Mouse (Mus musculus) lung, adult 2 months (tissue): ENCODE measurements at regions not wholly inside any gene's neighbourhood (a gene's known extent, or its start where the extent isn't known, plus 50 kb on each side); places are given as distances from the start of the nearest gene placed in this dataset.

Experiments
- DNase-seq: peaks from one replicate; pipeline ENCODE4 v3.0.0; 2022
- H3K4me1 ChIP-seq: fragments of 200-500 bp; 2 replicates; pipeline ENCODE4 v1.6.1; 2011; ENCODE audit warnings: low read length; ENCODE audit not compliant: control insufficient read depth, insufficient read depth
- H3K4me3 ChIP-seq: fragments of 200-500 bp; replicated peaks from 2 replicates; pipeline ENCODE3; 2011; ENCODE audit warnings: low read depth, mild to moderate bottlenecking, control low read depth, low read length; ENCODE audit errors: extremely low read depth
- CTCF ChIP-seq: fragments of 200-500 bp; IDR thresholded peaks from 2 replicates; pipeline ENCODE4 v1.5.1; 2011; ENCODE audit warnings: mild to moderate bottlenecking, low read length, control low read depth; ENCODE audit not compliant: insufficient read depth
- POLR2A ChIP-seq: fragments of 200-500 bp; IDR thresholded peaks from 2 replicates; pipeline ENCODE4 v1.6.1; 2011; ENCODE audit warnings: low read depth, mild to moderate bottlenecking, control low read depth, low read length, borderline replicate concordance; ENCODE audit errors: extremely low read depth
- WGBS: fragments of 180-500 bp; shearing (Covaris S2); methylation state at CpG from one replicate; pipeline ENCODE4 v1.1.7; 2018; 5-methylcytosine and 5-hydroxymethylcytosine counted together

DNA sequence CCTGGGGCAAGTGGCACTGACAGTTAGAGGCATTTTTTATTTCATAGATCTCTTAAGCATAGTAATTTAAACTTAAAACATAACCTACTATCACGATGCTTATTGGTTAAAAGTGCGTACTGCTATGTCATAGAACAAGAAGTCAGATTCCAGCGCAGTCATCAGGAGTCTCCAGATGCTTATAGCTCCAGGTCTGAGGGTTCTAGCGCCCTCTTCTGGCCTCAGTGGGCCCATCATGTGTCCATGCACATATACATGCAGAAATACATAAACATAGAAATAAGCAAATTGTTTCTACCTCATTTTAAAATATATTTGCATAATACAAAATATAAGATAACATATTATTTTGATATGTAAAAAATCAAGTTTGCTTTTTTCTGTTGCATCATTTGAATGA, 1002.8 kb upstream of the Adgrl2 start:
- H3K4me3 ChIP-seq, result no peak overlapping the region
- no peaks in the 10 kb centered on the region for H3K4me1 ChIP-seq
- 56% methylated on average over 4 of the region's 4 CpGs for WGBS

DNA sequence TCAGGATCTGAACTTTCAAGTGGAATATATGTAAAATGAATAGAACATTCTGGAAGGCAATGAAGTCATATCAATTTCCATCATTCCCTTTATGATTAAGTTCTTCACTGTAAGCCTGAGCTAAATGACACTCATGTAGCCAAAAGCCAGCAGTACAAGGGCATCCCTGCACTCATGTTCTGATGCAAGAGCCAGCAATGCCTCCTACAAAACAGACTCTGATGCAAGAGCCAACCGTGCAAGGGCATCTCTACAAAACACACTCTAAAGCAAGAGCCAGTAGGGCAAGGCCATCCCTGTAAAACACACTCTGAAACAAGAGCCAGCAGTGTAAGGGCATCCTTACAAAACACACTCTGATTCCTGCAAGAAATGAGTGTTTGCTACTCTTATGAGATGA, 997.4 kb upstream of the Adgrl2 start:
- 56% methylated on average over 1 of the region's 1 CpGs for WGBS
- TF ChIP-seq CTCF (no peak), POLR2A (no peak)
- DNase-seq, result no peak

More for the DNA sequence above, 1002.8 kb upstream of the Adgrl2 start:
- no peak for DNase-seq
- TF ChIP-seq CTCF (0 out of 2 replicates have a peak, but pooled peaks have one; percentile 3), POLR2A (no peak)

DNA sequence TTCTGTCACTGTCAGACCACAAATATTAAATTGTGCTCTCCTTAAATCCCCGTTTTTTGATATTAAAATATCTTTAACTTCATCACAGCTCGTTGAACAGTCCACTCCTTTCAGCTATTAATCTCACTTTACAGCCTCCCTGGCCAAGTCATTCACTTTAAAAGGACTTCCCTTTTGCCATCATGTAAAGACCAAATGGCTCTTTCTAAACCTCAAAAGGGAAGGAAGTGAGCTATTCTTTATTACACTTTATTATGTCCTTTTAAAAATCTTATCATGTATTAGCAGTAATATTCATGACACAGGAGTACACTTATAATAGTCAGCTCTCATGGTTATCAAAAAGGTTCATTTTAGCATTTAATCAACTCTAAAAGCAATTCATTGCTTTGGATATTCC, 966.6 kb upstream of the Adgrl2 start:
- H3K4me3 ChIP-seq, result no peak overlapping the region
- no peak for TF ChIP-seq POLR2A
- DNase-seq, result no peak
- 18% methylated on average over 2 of the region's 2 CpGs for WGBS
- no peaks in the 10 kb centered on the region for H3K4me1 ChIP-seq

More for the DNA sequence above, 997.4 kb upstream of the Adgrl2 start:
- Histone ChIP-seq H3K4me1 (no peaks in the 10 kb centered on the region), H3K4me3 (no peak overlapping the region)

DNA sequence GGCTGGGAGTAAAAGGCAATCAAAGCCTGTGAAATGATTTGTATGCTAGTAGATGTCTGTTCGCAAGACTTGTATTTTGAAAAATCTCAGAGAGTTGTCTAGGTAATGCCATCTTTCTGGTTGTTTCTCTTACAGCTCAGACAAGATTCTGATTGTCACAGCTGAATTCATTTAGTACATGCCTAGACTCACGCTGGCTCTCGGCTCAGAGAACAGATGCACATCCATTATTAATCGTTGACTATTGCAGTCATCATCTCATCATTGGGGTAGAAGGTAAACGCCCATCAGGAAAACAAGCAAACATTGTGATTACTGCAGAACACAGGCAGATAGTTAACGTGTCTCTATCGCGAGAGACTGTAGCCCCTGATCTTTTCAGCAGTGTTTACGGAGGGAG, 945.8 kb upstream of the Adgrl2 start:
- no peak for DNase-seq
- H3K4me3 ChIP-seq, result no peak overlapping the region
- H3K4me1 ChIP-seq, result no peaks in the 10 kb centered on the region
- TF ChIP-seq CTCF (no peak), POLR2A (no peak)
- 79% methylated on average over 9 of the region's 9 CpGs for WGBS

DNA sequence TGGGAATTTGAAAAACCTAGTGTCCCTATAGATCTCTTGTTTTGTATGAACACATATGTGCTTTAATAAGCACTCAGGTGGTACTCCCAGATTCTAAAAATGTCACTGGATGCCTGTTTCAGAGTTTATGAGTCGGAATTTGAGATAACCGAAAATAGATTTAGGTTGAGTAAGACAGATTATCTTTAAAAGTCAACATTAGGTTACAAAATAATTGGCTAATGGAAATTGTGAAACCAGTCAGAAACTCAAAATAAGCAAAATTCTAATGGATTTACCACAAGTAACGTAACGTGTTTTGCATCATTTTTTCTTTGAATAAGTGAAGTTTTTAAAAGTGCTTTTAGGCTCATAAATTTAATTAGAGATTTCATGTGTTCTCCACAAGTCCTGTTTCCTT, 944.5 kb upstream of the Adgrl2 start:
- WGBS, result 67% methylated on average over 4 of the region's 4 CpGs
- no peak overlapping the region for H3K4me3 ChIP-seq
- no peak for DNase-seq
- TF ChIP-seq CTCF (no peak), POLR2A (no peak)
- no peaks in the 10 kb centered on the region for H3K4me1 ChIP-seq

DNA sequence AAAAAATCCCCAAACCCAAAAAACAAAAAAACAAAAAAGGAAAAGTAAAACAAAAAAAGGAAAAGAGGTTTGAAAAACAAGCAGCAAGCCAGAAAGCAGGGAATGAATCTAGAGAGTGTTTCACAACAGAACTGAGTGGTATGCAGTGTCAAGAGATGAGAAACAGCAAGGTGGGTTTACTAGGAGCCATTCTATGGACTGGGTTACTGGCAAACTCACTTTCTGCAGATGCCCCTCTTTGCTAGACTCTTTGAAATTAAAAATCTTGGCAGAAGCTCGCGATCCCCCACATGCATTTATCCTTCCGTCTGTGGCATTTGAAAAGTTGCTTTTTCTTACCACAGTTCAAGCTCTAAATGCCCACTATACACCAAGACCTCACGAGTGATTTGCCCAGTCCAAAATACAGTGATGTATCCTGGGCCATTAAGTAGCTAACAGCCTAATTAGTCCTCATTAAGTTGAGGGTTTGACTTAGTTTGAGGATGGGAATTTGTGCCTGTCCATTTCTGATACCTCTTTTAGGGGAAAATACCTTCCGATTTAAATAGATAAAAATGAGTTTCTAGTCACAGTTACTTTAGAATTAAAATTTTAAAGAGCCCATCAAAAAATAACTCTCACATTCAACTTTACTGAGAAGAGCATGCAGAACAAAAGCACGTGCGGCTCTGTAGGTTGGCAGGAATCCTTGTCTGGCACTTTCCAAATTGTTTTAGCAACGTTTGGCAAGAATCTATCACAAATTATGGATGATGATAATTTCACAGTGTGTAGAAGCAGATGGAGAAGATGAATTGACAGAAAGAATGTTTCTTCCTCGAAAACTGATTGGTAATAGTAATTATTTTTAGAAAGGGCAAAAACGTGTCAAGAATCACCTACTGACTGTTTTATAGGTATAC, 938.4 kb upstream of the Adgrl2 start:
- 74% methylated on average over 10 of the region's 10 CpGs for WGBS
- no peak for TF ChIP-seq POLR2A
- no peak for TF ChIP-seq CTCF
- no peaks in the 10 kb centered on the region for H3K4me1 ChIP-seq
- no peak overlapping the region for H3K4me3 ChIP-seq
- DNase-seq, result no peak

DNA sequence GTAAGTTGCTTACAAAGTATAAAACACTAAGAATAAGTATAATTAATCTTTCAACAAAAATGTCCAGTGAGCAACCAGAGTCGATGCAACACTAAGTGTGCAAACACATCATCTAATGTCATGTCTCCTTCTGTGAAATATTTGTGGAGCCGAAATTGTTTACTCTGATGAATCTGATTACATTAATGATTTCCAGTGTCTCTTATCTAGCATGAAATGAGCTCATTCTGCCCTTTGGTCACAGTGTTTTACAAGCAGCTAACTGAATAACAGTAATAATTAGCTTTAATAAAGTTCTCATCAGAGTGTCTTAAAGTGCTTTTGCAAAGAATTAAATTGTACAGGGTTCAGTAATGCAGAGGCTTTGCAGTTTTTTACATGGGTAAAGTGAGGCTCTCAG, 929.9 kb upstream of the Adgrl2 start:
- WGBS, result 43% methylated on average over 2 of the region's 2 CpGs
- Histone ChIP-seq H3K4me1 (no peaks in the 10 kb centered on the region), H3K4me3 (no peak overlapping the region)
- no peak for DNase-seq
- TF ChIP-seq POLR2A (no peak), CTCF (no peak)

DNA sequence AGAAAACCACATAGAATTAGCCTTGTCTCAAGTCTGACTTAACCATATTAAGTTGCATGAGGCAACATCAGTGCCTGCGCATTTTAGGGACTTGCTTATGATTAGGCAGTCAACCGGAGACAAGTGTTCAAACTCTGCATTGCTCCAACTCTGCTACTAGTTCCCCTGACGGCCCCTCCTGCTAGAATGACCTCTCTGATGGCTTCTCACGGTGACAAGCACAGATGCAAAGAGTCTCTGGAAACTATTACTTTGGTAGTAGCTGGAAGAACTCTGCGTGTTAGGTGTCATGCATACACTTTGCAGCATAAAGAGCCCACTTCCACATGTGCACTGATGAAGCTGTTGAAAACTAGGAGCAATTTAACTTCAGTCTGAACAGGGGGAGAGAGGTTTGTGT, 927.8 kb upstream of the Adgrl2 start:
- no peak overlapping the region for H3K4me3 ChIP-seq
- TF ChIP-seq POLR2A, result no peak
- no peak for TF ChIP-seq CTCF
- no peaks in the 10 kb centered on the region for H3K4me1 ChIP-seq
- WGBS, result 80% methylated on average over 5 of the region's 5 CpGs
- DNase-seq, result no peak

DNA sequence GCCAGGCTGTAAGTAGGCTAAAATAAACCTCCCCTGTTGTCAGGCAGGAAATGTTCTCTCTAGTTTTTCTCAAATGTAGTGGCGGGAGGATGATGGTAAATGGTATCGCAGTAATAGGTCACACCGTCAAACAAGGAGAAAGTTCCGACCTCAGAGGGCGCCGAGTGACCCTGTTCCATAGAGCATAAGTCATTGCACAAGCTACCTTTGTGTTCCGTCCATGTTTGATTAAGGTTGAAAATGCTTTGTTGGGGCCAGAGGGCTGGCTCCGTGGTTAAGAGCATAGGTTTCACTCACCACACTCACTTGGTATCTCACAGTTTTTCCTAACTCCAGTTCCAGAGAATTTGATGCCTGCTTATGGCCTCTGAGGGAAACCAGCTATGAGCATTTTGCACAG, 920.4 kb upstream of the Adgrl2 start:
- TF ChIP-seq CTCF (no peak), POLR2A (no peak)
- H3K4me3 ChIP-seq, result no peak overlapping the region
- WGBS, result 76% methylated on average over 8 of the region's 8 CpGs
- no peaks in the 10 kb centered on the region for H3K4me1 ChIP-seq
- no peak for DNase-seq

DNA sequence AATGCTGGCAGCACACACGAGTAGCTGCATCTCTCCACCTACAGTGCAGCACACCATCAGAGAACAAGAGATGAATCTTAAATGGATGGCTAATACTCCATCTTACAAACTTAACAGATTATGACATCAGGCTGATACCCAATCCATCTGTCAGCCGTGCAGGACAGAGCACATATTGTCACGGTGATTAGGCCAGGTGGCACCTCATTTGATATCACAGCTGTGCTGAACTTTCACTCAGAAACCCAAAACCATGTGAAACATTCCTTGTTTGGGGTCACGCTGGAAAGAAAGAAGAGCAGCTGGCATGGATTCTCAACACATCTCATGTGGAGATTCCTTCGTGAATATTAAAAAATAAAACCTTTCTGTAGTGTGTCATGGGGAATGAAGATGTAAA, 911.4 kb upstream of the Adgrl2 start:
- Histone ChIP-seq H3K4me3 (no peak overlapping the region), H3K4me1 (no peaks in the 10 kb centered on the region)
- no peak for DNase-seq
- TF ChIP-seq CTCF (no peak), POLR2A (no peak)
- WGBS, result 51% methylated on average over 5 of the region's 5 CpGs

DNA sequence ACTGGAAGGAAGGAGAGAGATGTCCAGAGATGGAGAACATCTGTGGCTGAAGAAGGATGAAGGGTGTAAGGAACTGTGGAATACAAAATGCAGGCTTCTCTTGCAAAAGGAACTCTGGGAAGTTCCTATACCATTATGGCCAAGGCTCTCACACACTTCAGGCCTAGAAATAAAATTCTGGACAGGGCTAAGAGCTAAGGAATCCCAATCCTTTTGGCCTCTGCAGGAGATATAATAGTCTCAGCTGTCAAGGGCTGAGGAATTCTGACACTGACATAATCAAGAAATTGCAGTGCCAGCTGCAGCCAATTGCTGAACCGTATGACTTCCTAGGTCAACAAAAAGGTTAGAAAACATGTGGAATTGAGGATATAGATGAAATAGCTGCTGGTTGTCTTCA, 886.2 kb upstream of the Adgrl2 start:
- WGBS, result 41% methylated on average over 1 of the region's 1 CpGs
- TF ChIP-seq CTCF (no peak), POLR2A (no peak)
- Histone ChIP-seq H3K4me1 (no peaks in the 10 kb centered on the region), H3K4me3 (no peak overlapping the region)
- no peak for DNase-seq
